Mouse (Mus musculus) limb, embryonic 15.5 days (tissue): Measurements from ENCODE around the gene Canx. TPM values are rescaled to one million over a fixed set of nuclear protein-coding genes. Genes with fewer than 3 reads are reported as not detected.

ENCODE experiments used
- ATAC-seq: fragments of 200-750 bp; cut with Nextera tagmentation; 2 replicates; pipeline ENCODE4 v1.8.0; 2017; ENCODE audit warnings: low read depth, moderate TSS enrichment; ENCODE audit not compliant: insufficient number of reproducible peaks, low FRiP score, low TSS enrichment
- H3K27ac ChIP-seq: fragments of 300-500 bp; sonication (generic); 2 replicates; pipeline ENCODE4 v1.5.1; 2015; ENCODE audit warnings: moderate library complexity, mild to moderate bottlenecking, inconsistent platforms
- H3K27me3 ChIP-seq: fragments of 300-500 bp; sonication (generic); 2 replicates; pipeline ENCODE4 v1.6.1; 2015; ENCODE audit warnings: inconsistent platforms
- H3K36me3 ChIP-seq: fragments of 300-500 bp; sonication (generic); 2 replicates; pipeline ENCODE4 v1.6.1; 2015; ENCODE audit warnings: inconsistent platforms
- H3K4me1 ChIP-seq: fragments of 300-500 bp; sonication (generic); 2 replicates; pipeline ENCODE4 v1.6.1; 2015; ENCODE audit warnings: inconsistent platforms
- H3K4me2 ChIP-seq: fragments of 300-500 bp; sonication (generic); 2 replicates; pipeline ENCODE4 v1.6.1; 2015; ENCODE audit warnings: mild to moderate bottlenecking, inconsistent platforms
- H3K4me3 ChIP-seq: fragments of 300-500 bp; sonication (generic); 2 replicates; pipeline ENCODE4 v1.5.1; 2015; ENCODE audit warnings: mild to moderate bottlenecking, inconsistent platforms
- H3K9ac ChIP-seq: fragments of 300-500 bp; sonication (generic); 2 replicates; pipeline ENCODE4 v1.6.1; 2015; ENCODE audit warnings: inconsistent platforms
- H3K9me3 ChIP-seq: fragments of 300-500 bp; sonication (generic); 2 replicates; pipeline ENCODE4 v1.6.1; 2016; ENCODE audit warnings: inconsistent platforms
- WGBS: fragments of 180-500 bp; shearing (Covaris S2); methylation state at CpG from one replicate; pipeline ENCODE4 v1.1.7; 2015; 5-methylcytosine and 5-hydroxymethylcytosine counted together
- polyA plus RNA-seq: library from polyadenylated mRNA; unstranded; fragments of >200 nt; fragmentation: Nextera tagmentation; extraction: Ambion mirVana; gene quantifications from 2 replicates; pipeline ENCODE4 v1.2.1, GENCODE M21; 2015

Canx gene
- polyA plus RNA-seq, 1 experiment from 2014 or later, result 330 TPM

DNA sequence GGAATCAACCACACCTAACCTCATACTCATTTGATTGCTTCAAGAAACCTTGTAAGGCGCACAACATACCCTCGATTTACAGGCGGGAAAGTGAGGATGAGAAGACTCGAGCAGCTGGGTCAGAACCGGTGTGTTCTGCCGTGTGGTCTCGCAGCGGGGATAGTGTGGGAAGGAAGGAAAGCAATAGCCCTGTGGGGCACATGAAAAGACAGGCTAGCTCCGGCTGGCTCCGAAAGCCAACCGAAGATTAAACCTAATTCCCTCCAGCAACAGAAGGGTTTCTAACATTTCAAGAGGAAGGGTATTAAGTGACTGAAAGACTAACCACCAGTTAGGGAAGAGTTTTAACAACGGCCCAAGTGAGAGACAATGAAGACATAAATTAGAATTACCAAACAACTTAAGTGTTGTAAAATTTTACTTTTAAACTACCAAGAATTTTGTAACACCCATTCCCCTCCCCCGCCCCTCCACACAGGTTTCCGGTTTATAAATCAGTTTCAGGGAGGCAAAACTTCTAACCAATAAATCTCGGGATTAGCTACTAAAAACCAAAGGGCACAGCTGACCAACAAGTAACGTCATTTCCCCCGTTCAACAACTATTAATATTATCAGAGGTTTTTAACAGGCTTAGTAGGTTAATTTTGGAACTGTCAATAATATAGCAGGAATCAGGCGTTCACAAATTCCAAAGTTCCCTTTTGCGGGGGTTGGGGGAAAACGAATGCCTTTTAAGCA lies 34.8 kb downstream of the Canx start:
- Histone ChIP-seq H3K27ac (peak overlapping the region; percentile 98), H3K9me3 (no peaks in the 10 kb centered on the region), H3K4me1 (peaks cover 13% of the 10 kb centered on the region; the same call in 1 of the 2 replicates), H3K4me3 (peak overlapping the region; percentile 99), H3K9ac (peak overlapping the region; percentile 99), H3K27me3 (no peaks in the 10 kb centered on the region), H3K36me3 (peaks cover 30% of the 10 kb centered on the region), H3K4me2 (peak overlapping the region; percentile 77)
- ATAC-seq, result no peak
- WGBS, result 3% methylated on average over 20 of the region's 20 CpGs

DNA sequence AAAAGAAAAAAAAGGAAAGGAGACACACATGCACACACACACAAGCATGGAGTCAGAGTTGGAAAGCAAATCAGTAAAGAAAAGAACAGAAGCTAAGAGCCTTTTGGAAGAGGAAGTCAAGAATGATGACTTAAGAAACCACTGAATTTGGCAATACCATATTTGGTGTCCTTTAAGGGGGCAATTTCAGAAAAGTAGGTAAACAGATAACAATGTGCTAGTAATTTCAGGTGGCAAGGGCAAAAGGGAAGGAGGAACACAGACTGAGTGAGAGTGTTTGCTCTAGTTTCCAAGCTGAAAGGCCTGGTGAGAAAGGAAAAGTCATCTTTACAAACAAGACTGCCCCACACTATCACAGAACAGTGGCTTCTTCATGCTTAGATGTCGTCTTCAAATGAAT lies 39.0 kb downstream of the Canx start:
- Histone ChIP-seq H3K36me3 (peaks cover 16% of the 10 kb centered on the region), H3K27ac (no peak overlapping the region), H3K9ac (no peak overlapping the region), H3K4me3 (no peak overlapping the region), H3K9me3 (no peaks in the 10 kb centered on the region), H3K27me3 (no peaks in the 10 kb centered on the region), H3K4me1 (peaks cover 15% of the 10 kb centered on the region; the same call in 1 of the 2 replicates), H3K4me2 (no peak overlapping the region)
- ATAC-seq, result no peak
- 87% methylated on average over 1 of the region's 1 CpGs for WGBS

DNA sequence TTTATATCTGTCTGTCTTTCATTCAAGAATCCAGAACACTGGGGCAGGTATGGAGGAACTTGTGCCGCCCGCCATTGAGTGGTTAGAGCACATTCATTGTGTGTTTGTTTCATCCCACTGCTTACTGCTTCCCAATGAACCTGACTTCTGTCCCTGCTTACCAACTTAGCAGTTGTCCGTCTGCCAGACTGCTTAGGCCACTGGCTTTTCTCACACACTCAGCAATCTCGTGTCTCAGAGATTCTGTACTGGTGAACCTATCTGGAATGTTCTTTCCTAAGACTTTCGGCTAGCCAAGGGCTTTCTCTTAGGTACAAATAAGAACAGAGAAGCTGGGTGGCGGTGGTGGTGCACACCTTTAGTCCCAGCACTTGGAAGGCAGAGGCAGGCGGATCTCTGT lies 39.8 kb downstream of the Canx start:
- Histone ChIP-seq H3K4me2 (no peak overlapping the region), H3K4me3 (no peak overlapping the region), H3K27me3 (no peaks in the 10 kb centered on the region), H3K9ac (no peak overlapping the region), H3K36me3 (peaks cover 22% of the 10 kb centered on the region), H3K4me1 (peaks cover 15% of the 10 kb centered on the region; the same call in 1 of the 2 replicates), H3K27ac (no peak overlapping the region), H3K9me3 (no peaks in the 10 kb centered on the region)
- no peak for ATAC-seq
- 94% methylated on average over 7 of the region's 7 CpGs for WGBS

DNA sequence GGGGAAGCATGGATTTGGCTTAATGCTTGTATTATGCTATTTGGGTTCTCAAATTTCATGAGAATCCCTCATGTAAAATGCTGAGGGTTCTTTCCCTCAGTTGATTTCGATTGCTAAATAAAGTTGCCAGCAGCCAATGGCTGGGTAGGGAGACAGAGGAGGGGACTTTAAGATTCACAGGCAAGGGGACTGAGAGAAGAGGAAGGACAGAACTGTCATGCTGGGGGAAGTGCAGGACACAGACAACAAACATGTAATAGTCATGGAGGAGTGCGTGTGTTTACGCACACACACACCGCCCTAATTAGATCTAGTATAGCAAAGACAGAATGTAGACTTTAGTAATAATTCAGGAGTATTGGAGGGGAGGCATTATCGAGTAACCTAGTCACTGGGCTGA lies 40.2 kb downstream of the Canx start:
- no peak overlapping the region for H3K4me2 ChIP-seq
- 86% methylated on average over 5 of the region's 5 CpGs for WGBS

DNA sequence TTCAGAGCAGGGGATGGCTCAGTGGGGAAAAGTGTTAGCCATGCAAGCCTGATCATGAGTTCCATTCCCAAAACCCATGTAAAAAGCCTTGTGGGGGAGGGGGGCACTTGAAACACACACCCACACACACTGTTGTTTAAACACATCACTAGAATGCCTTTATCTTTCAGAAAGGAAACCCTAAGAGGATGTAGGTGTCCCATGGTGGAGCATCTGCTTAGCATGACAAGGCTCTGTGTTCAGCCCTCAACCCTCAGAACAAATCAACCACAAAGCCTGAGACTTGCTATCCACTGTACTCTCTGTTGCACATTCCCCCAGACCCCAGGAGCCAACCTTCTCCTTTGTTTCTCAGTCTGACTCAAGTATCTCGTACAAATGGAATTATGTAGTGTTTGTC lies 45.4 kb downstream of the Canx start:
- Histone ChIP-seq H3K9ac (no peak overlapping the region), H3K4me1 (peaks cover 10% of the 10 kb centered on the region; the same call in 1 of the 2 replicates), H3K4me3 (no peak overlapping the region), H3K27me3 (no peaks in the 10 kb centered on the region), H3K36me3 (peaks cover 9% of the 10 kb centered on the region), H3K4me2 (no peak overlapping the region), H3K27ac (no peak overlapping the region), H3K9me3 (no peaks in the 10 kb centered on the region)
- ATAC-seq, result no peak
- WGBS, result 90% methylated on average over 1 of the region's 1 CpGs

More for the DNA sequence above, 40.2 kb downstream of the Canx start:
- no peak overlapping the region for H3K9ac ChIP-seq
- peaks cover 25% of the 10 kb centered on the region for H3K36me3 ChIP-seq
- H3K4me3 ChIP-seq, result no peak overlapping the region
- no peaks in the 10 kb centered on the region for H3K27me3 ChIP-seq
- H3K27ac ChIP-seq, result no peak overlapping the region
- no peaks in the 10 kb centered on the region for H3K9me3 ChIP-seq
- no peak for ATAC-seq
- peaks cover 13% of the 10 kb centered on the region; the same call in 1 of the 2 replicates for H3K4me1 ChIP-seq

DNA sequence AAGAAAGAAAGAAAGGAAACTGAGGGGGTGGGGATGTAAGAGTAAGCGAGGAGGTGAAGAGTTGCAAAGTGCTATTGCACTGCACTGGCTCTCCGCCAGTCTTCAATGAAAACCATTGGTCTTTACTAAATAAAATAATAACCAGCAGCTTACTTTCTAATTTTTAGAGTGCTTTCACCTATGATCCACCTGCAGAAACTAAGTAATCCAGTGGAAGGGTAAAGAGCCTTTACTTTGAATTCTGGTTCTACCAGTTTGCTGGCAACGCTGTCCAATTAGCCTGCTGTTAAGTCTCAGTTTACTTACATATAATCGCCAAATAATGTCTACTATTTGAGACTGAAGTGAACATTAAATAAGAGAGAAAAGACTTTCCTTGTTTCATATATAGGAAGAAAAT lies 46.5 kb downstream of the Canx start:
- H3K9ac ChIP-seq, result no peak overlapping the region
- no peak overlapping the region for H3K27ac ChIP-seq
- no peak for ATAC-seq
- H3K4me1 ChIP-seq, result peaks cover 10% of the 10 kb centered on the region; the same call in 1 of the 2 replicates
- H3K36me3 ChIP-seq, result peaks cover 9% of the 10 kb centered on the region
- no peaks in the 10 kb centered on the region for H3K27me3 ChIP-seq
- no peaks in the 10 kb centered on the region for H3K9me3 ChIP-seq
- H3K4me2 ChIP-seq, result no peak overlapping the region
- 77% methylated on average over 4 of the region's 4 CpGs for WGBS
- H3K4me3 ChIP-seq, result no peak overlapping the region

DNA sequence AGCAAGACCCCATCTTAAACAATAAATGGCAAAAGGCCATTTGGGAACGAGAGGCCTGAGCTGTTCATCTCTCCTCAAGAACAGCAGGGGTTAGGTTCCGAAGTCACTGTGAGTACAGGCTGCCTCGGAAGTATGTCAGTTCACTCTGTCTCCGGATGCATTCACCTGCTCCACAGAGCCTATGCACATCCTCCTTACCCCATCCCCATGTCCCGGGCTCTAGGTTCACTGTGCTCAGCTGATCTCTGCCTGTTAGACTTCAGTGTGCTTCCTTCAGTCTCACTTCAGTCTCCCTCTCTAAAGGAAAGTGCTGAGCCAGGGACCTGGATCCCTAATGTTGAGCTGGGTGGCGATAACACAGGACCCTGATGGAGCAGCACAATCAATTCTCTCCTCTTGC lies 47.8 kb downstream of the Canx start:
- Histone ChIP-seq H3K36me3 (peaks cover 9% of the 10 kb centered on the region), H3K9ac (no peak overlapping the region), H3K4me1 (peaks cover 10% of the 10 kb centered on the region; the same call in 1 of the 2 replicates), H3K4me2 (no peak overlapping the region), H3K4me3 (no peak overlapping the region), H3K27ac (no peak overlapping the region), H3K27me3 (no peaks in the 10 kb centered on the region), H3K9me3 (no peaks in the 10 kb centered on the region)
- no peak for ATAC-seq
- 88% methylated on average over 6 of the region's 6 CpGs for WGBS

DNA sequence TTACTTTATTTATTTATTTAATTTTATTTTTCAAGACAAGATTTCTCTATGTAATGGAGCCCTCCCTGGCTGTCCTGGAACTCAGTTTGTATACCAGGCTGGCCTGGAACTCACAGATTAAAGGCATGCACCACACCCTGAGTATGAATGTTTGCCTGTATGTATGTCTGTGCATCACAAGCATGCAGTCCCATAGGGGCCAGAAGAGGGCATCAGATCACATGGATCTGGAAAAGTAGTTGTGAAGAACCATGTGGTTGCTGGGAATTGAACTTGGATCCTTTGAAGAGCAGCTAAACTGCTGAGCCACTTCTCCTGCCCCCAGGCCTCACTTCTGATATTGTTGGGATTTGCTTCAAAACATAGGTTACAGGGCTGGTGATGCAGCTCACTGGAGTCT lies 48.4 kb downstream of the Canx start:
- no peak overlapping the region for H3K9ac ChIP-seq
- peaks cover 12% of the 10 kb centered on the region; the same call in 1 of the 2 replicates for H3K4me1 ChIP-seq
- no peak overlapping the region for H3K4me3 ChIP-seq
- no peak overlapping the region for H3K4me2 ChIP-seq
- no peaks in the 10 kb centered on the region for H3K9me3 ChIP-seq
- no peak for ATAC-seq
- no peak overlapping the region for H3K27ac ChIP-seq
- peaks cover 9% of the 10 kb centered on the region for H3K36me3 ChIP-seq
- no peaks in the 10 kb centered on the region for H3K27me3 ChIP-seq

DNA sequence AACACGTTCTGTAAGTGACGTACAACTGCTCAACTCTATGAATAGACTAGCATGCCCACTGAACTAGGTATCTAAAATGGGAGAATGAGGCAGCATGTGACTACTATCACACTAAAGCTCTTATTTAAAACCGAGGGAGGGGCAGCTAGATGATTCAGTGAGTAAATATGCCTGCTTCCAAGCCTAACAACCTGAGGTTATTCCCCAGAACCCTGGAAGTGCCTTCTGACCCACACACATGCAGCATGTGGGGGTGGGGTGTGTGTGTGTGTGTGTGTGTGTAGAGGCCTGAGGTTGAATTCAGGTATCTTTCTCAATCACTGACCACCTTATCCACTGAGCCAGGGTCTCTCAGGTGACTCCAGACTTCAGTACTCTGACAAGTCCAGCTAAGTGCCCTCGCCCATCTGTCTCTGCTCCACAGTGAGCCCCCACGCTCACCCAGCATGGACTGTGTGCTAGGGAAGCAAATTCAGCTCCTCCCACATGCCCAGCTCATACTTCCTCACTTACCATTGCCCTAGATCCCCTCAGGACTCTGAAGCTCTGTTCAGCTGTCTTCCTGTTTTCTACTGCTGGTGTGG lies 49.8 kb downstream of the Canx start:
- Histone ChIP-seq H3K9me3 (no peaks in the 10 kb centered on the region), H3K4me1 (peaks cover 16% of the 10 kb centered on the region), H3K36me3 (peaks cover 2% of the 10 kb centered on the region), H3K4me3 (no peak overlapping the region), H3K4me2 (no peak overlapping the region), H3K27me3 (no peaks in the 10 kb centered on the region), H3K27ac (peak overlapping the region; percentile 13; the same call in 1 of the 2 replicates), H3K9ac (no peak overlapping the region)
- WGBS, result 81% methylated on average over 5 of the region's 5 CpGs
- peak; percentile 33; the same call in 1 of the 2 replicates for ATAC-seq

DNA sequence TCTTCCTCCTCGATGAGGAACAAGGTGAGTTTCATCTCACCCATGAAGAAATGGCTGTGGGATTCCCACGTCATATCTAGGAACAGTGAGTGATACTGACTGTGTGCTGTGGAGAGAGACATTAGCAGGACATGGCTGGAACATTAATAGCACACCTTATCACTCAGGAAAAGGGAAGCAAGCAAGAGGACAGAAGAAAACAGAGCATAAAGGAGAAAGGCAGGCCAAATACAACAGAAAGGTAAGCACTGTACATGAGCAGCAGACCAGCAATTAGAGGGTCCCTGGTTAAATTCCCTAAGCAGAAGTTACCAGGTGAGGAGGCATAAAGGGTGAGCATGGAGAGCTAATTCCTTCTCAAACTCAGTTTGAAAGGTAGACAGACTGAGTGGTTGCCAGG lies 50.4 kb downstream of the Canx start:
- Histone ChIP-seq H3K9ac (no peak overlapping the region), H3K27me3 (no peaks in the 10 kb centered on the region), H3K4me2 (no peak overlapping the region), H3K36me3 (no peaks in the 10 kb centered on the region), H3K9me3 (no peaks in the 10 kb centered on the region), H3K4me1 (peaks cover 16% of the 10 kb centered on the region), H3K4me3 (no peak overlapping the region), H3K27ac (0 out of 2 replicates have a peak overlapping the region, but pooled peaks have one; percentile 13)
- WGBS, result 94% methylated on average over 2 of the region's 2 CpGs
- ATAC-seq, result no peak

DNA sequence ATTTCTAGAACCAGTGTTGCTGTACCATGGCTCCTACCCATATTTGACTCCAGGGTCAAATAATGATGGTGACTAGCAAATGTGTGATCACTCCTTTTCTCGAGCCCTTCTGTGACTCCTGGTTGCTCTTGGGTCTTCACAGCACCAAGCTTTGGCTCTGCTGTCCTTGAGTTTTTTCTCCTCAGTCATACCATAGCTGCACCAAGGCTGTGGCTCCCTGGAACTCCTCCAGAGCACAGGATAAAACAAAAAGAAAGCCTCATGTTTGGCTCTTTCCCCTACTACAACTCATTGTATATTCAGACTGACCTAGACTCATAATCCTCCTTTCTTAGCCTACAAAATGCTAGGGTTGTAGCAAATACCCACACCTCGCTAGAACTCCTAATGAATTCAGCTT lies 52.7 kb downstream of the Canx start:
- ATAC-seq, result no peak
- Histone ChIP-seq H3K36me3 (no peaks in the 10 kb centered on the region), H3K9ac (no peak overlapping the region), H3K9me3 (no peaks in the 10 kb centered on the region), H3K27me3 (no peaks in the 10 kb centered on the region), H3K27ac (no peak overlapping the region), H3K4me2 (no peak overlapping the region), H3K4me1 (peaks cover 16% of the 10 kb centered on the region), H3K4me3 (no peak overlapping the region)
- 90% methylated on average over 2 of the region's 2 CpGs for WGBS

DNA sequence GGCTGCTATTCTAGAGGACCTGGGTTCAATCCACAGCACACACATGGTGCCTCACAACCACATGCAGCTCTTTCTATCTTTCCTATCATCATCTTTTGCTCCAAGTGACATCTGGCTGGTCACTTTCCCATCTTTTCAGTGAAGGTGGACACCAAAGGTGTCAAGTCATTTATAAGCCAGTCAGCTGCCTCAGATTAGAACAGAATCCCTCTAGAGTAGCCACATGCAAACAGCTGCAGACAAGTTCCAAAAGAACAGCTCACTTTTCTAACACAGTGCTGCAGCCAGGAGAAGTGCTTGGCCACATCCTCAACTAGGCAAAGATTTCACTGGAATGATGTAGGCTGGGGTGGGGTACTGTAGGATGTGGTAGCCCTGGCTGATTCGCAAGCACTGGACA lies 55.6 kb downstream of the Canx start:
- Histone ChIP-seq H3K9ac (no peak overlapping the region), H3K27me3 (no peaks in the 10 kb centered on the region), H3K4me2 (no peak overlapping the region), H3K27ac (no peak overlapping the region), H3K4me1 (peaks cover 6% of the 10 kb centered on the region; the same call in 1 of the 2 replicates), H3K4me3 (no peak overlapping the region), H3K9me3 (no peaks in the 10 kb centered on the region), H3K36me3 (peaks cover 21% of the 10 kb centered on the region)
- WGBS, result 95% methylated on average over 1 of the region's 1 CpGs
- ATAC-seq, result no peak
